Mouse (Mus musculus) embryonic facial prominence, embryonic 10.5 days (tissue): ENCODE data around the gene Sp9. TPM values are rescaled to one million over a fixed set of nuclear protein-coding genes. Genes with fewer than 3 reads are reported as not detected.

Experiments
- DNase-seq: peaks from one replicate; pipeline ENCODE4 v3.0.0-alpha.2; 2017; ENCODE audit warnings: low spot score
- H3K27ac ChIP-seq: fragments of 300-500 bp; sonication (generic); replicated peaks from 2 replicates; pipeline ENCODE4 v1.5.1; 2016; ENCODE audit warnings: mild to moderate bottlenecking
- H3K27me3 ChIP-seq: fragments of 300-500 bp; sonication (generic); replicated peaks from 2 replicates; pipeline ENCODE4 v1.6.1; 2016; ENCODE audit warnings: low read depth, mild to moderate bottlenecking; ENCODE audit not compliant: poor library complexity, severe bottlenecking
- H3K36me3 ChIP-seq: fragments of 300-500 bp; sonication (generic); replicated peaks from 2 replicates; pipeline ENCODE4 v1.6.1; 2016; ENCODE audit warnings: mild to moderate bottlenecking, moderate library complexity
- H3K4me1 ChIP-seq: fragments of 300-500 bp; sonication (generic); 2 replicates; pipeline ENCODE4 v1.6.1; 2016
- H3K4me3 ChIP-seq: fragments of 300-500 bp; sonication (generic); 2 replicates; pipeline ENCODE4 v1.5.1; 2016; ENCODE audit warnings: mild to moderate bottlenecking, moderate library complexity
- H3K9me3 ChIP-seq: fragments of 300-500 bp; sonication (generic); 2 replicates; pipeline ENCODE4 v1.6.1; 2016; ENCODE audit warnings: mild to moderate bottlenecking
- WGBS: fragments of 180-500 bp; shearing (Covaris S2); methylation state at CpG from one replicate; pipeline ENCODE4 v1.1.7; 2016; 5-methylcytosine and 5-hydroxymethylcytosine counted together
- polyA plus RNA-seq: library from polyadenylated mRNA; unstranded; fragments of >200 nt; fragmentation: Nextera tagmentation; extraction: Ambion mirVana; gene quantifications from 2 replicates; pipeline ENCODE4 v1.2.1, GENCODE M21; 2016

Gene Sp9
- 0.39 and 0.67 TPM in 2 replicates for polyA plus RNA-seq

- peaks cover 60% of the 10 kb centered on the region for H3K4me1 ChIP-seq
These were observed at the start of gene Sp9 for GRCm38 (mm10) chr2:73271459-73272161. Sp9 (plus strand) TSS chr2:73271925.

GRCm38 (mm10) chr2:73231081-73231480, 40.6 kb upstream of the Sp9 start:
- H3K27ac ChIP-seq, result no peak overlapping the region
- DNase-seq, result no peak
- no peak overlapping the region for H3K4me3 ChIP-seq
- H3K36me3 ChIP-seq, result no peaks in the 10 kb centered on the region
- H3K9me3 ChIP-seq, result no peaks in the 10 kb centered on the region
- H3K27me3 ChIP-seq, result no peaks in the 10 kb centered on the region; the same call in 1 of the 2 replicates
- 58% methylated on average over 3 of the region's 3 CpGs for WGBS
- H3K4me1 ChIP-seq, result no peaks in the 10 kb centered on the region

More at GRCm38 (mm10) chr2:73271459-73272161, at the start of gene Sp9:
- peaks cover 100% of the 10 kb centered on the region for H3K27me3 ChIP-seq
- H3K4me3 ChIP-seq, result peak within 1 kb of the TSS; percentile 57
- H3K27ac ChIP-seq, result peak within 1 kb of the TSS; percentile 72
- DNase-seq, result peak; percentile 88
- under 1% methylated on average over 48 of the region's 48 CpGs for WGBS
- H3K36me3 ChIP-seq, result no peaks in the 10 kb centered on the region
- H3K9me3 ChIP-seq, result no peaks in the 10 kb centered on the region

- Histone ChIP-seq H3K27me3 (0 out of 2 replicates have a peak, but pooled peaks cover 4% of the 10 kb centered on the region), H3K4me1 (no peaks in the 10 kb centered on the region), H3K36me3 (no peaks in the 10 kb centered on the region), H3K27ac (no peak overlapping the region), H3K9me3 (no peaks in the 10 kb centered on the region), H3K4me3 (no peak overlapping the region)
- 76% methylated on average over 4 of the region's 4 CpGs for WGBS
- DNase-seq, result no peak
These were observed 30.4 kb upstream of the Sp9 start for GRCm38 (mm10) chr2:73241299-73241698.

GRCm38 (mm10) chr2:73248701-73249100, 23.0 kb upstream of the Sp9 start:
- Histone ChIP-seq H3K27me3 (no peaks in the 10 kb centered on the region), H3K4me3 (no peak overlapping the region), H3K27ac (no peak overlapping the region), H3K4me1 (no peaks in the 10 kb centered on the region), H3K36me3 (no peaks in the 10 kb centered on the region), H3K9me3 (no peaks in the 10 kb centered on the region)
- 81% methylated on average over 4 of the region's 4 CpGs for WGBS
- no peak for DNase-seq

GRCm38 (mm10) chr2:73263172-73263765, 8.5 kb upstream of the Sp9 start:
- Histone ChIP-seq H3K27ac (peak overlapping the region; percentile 69), H3K9me3 (0 out of 2 replicates have a peak, but pooled peaks cover 3% of the 10 kb centered on the region), H3K4me3 (peak overlapping the region; percentile 66), H3K36me3 (no peaks in the 10 kb centered on the region), H3K4me1 (peaks cover 36% of the 10 kb centered on the region), H3K27me3 (peaks cover 68% of the 10 kb centered on the region)
- WGBS, result 3% methylated on average over 16 of the region's 16 CpGs
- DNase-seq, result no peak

- H3K9me3 ChIP-seq, result 0 out of 2 replicates have a peak, but pooled peaks cover 3% of the 10 kb centered on the region
- peak overlapping the region; percentile 69 for H3K27ac ChIP-seq
- peaks cover 75% of the 10 kb centered on the region for H3K27me3 ChIP-seq
- under 1% methylated on average over 38 of the region's 38 CpGs for WGBS
- no peaks in the 10 kb centered on the region for H3K36me3 ChIP-seq
- peak overlapping the region; percentile 66 for H3K4me3 ChIP-seq
- H3K4me1 ChIP-seq, result peaks cover 37% of the 10 kb centered on the region
- peak; percentile 78 for DNase-seq
These were observed 7.7 kb upstream of the Sp9 start for GRCm38 (mm10) chr2:73263794-73264610.

GRCm38 (mm10) chr2:73264611-73265195, 7.0 kb upstream of the Sp9 start:
- peak overlapping the region; percentile 66 for H3K4me3 ChIP-seq
- H3K4me1 ChIP-seq, result peaks cover 42% of the 10 kb centered on the region
- H3K27me3 ChIP-seq, result peaks cover 82% of the 10 kb centered on the region
- no peak overlapping the region for H3K27ac ChIP-seq
- peak; percentile 47 for DNase-seq
- WGBS, result 5% methylated on average over 11 of the region's 11 CpGs
- no peaks in the 10 kb centered on the region for H3K36me3 ChIP-seq
- H3K9me3 ChIP-seq, result 0 out of 2 replicates have a peak, but pooled peaks cover 3% of the 10 kb centered on the region

GRCm38 (mm10) chr2:73266011-73266410, 5.7 kb upstream of the Sp9 start:
- 0 out of 2 replicates have a peak, but pooled peaks cover 2% of the 10 kb centered on the region for H3K9me3 ChIP-seq
- H3K4me3 ChIP-seq, result no peak overlapping the region
- no peak overlapping the region for H3K27ac ChIP-seq
- 6% methylated on average over 5 of the region's 5 CpGs for WGBS
- no peaks in the 10 kb centered on the region for H3K36me3 ChIP-seq
- H3K4me1 ChIP-seq, result peaks cover 56% of the 10 kb centered on the region
- DNase-seq, result peak; percentile 28
- H3K27me3 ChIP-seq, result peaks cover 95% of the 10 kb centered on the region

GRCm38 (mm10) chr2:73266623-73267022, 5.1 kb upstream of the Sp9 start:
- DNase-seq, result no peak
- H3K4me1 ChIP-seq, result peaks cover 62% of the 10 kb centered on the region
- H3K4me3 ChIP-seq, result no peak overlapping the region
- H3K36me3 ChIP-seq, result no peaks in the 10 kb centered on the region
- no peaks in the 10 kb centered on the region for H3K9me3 ChIP-seq
- H3K27ac ChIP-seq, result no peak overlapping the region
- WGBS, result 57% methylated on average over 1 of the region's 1 CpGs
- H3K27me3 ChIP-seq, result peaks cover 100% of the 10 kb centered on the region

GRCm38 (mm10) chr2:73267231-73267630, 4.5 kb upstream of the Sp9 start:
- Histone ChIP-seq H3K36me3 (no peaks in the 10 kb centered on the region), H3K4me1 (peaks cover 68% of the 10 kb centered on the region), H3K27ac (no peak overlapping the region), H3K9me3 (no peaks in the 10 kb centered on the region), H3K4me3 (no peak overlapping the region), H3K27me3 (peaks cover 100% of the 10 kb centered on the region)
- DNase-seq, result no peak
- WGBS, result 15% methylated on average over 3 of the region's 3 CpGs

- peaks cover 72% of the 10 kb centered on the region for H3K4me1 ChIP-seq
- no peaks in the 10 kb centered on the region for H3K36me3 ChIP-seq
- no peak overlapping the region for H3K27ac ChIP-seq
- H3K9me3 ChIP-seq, result no peaks in the 10 kb centered on the region
- no peak for DNase-seq
- 2% methylated on average over 4 of the region's 4 CpGs for WGBS
- peaks cover 100% of the 10 kb centered on the region for H3K27me3 ChIP-seq
- H3K4me3 ChIP-seq, result no peak overlapping the region
These were observed 3.9 kb upstream of the Sp9 start for GRCm38 (mm10) chr2:73267818-73268217.

GRCm38 (mm10) chr2:73268281-73268680, 3.4 kb upstream of the Sp9 start:
- Histone ChIP-seq H3K4me1 (peaks cover 72% of the 10 kb centered on the region), H3K27ac (no peak overlapping the region), H3K9me3 (no peaks in the 10 kb centered on the region), H3K36me3 (no peaks in the 10 kb centered on the region), H3K4me3 (no peak overlapping the region), H3K27me3 (peaks cover 100% of the 10 kb centered on the region)
- WGBS, result 1% methylated on average over 12 of the region's 12 CpGs
- peak; percentile 40 for DNase-seq
